Mouse (Mus musculus) right cerebral cortex, postnatal 14 days (tissue): ENCODE results near the gene Mia3.
"Not testable (repeated sequence)": the region's sequence is repeated elsewhere in the genome, so short reads cannot be mapped to it uniquely, and the experiment has no call there.

Source experiments
- DNase-seq: peaks from one replicate; pipeline ENCODE4 v3.0.0; 2022

Mia3 gene

DNA sequence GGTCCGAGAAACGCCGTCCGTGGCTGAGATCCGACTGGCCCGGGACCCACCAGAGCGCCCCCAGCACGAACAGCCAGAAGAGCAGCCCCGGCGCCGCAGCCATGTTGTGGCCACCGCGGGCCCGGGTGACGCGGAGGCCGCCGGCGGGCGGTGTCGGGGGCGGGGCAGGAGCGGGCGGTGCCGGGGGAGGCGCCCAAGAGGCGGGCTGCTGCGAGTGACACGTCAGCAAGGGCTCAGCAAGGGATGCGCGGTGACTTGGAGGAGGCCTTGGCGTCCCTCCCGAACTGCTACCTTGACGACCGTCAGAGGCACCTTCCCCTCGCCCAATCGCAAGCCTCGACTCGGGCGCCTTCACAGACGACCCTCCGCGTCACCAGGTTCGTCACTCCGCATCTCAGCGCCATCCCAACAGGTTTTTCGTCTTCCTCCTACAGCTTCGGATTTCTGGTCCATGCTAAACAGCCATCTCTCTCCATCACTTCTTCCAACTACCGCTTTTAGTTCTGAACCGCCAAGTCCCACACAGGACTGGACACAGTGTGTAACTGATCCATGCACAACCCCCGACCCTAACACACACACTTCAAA lies at the start of gene Mia3:
TSS of gene Mia3 (minus strand) at position 127 of the 588 bp plus-strand sequence.
- DNase-seq: peak; percentile 98

DNA sequence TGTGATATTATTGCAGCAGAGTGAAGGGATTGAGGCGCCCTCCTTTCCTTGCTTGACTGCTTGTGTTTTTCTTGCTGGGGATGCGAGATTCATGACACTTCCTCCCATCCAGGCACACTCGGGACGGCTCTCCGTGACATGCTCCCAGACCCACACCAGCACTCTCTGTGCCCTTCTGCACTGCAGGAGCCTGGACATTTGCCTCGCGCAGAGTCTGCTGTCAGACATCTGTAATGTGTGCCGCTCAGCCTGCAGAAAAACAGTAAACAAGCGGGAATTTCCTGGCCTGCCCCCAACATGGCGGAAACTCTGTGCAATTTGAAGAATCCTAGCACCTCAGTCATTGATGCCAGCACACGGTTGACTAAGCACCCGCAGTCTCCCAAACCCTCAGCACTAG lies 48.5 kb upstream of the Mia3 start, which contains the start of gene Hhipl2:
TSS of gene Hhipl2 (plus strand) at position 343 of the 400 bp plus-strand sequence.
- no peak for DNase-seq

DNA sequence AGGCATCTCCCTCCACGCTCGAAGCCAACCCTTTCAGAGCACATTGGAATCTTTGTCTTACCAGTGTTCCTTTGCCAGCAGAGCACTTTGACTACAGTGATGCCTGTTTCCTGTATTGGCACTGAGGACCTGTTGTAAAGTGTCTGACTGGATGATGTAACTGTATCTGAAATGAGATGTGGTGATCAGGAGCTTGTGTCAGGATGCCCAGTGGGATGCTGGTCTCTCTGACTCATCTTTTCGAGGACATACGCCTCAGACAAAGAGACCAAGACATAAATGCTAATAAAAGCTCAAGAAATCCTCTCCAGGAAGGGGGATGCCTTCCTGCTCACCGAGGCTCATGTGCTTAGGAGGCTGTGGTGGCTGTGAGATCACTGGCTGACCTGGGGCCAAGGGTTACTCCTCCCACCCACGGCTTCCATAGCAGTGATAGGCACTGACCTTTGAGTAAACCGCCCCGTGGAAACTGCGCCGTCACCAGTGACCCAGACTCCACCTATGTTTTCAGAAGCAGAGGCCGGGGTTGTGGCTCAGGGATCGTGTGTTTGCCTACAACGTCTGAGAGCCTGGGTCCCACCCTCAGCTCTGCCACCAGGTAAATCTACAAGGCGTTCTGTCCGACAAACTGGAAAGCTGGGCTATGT lies 44.9 kb upstream of the Mia3 start:
- no peak for DNase-seq

DNA sequence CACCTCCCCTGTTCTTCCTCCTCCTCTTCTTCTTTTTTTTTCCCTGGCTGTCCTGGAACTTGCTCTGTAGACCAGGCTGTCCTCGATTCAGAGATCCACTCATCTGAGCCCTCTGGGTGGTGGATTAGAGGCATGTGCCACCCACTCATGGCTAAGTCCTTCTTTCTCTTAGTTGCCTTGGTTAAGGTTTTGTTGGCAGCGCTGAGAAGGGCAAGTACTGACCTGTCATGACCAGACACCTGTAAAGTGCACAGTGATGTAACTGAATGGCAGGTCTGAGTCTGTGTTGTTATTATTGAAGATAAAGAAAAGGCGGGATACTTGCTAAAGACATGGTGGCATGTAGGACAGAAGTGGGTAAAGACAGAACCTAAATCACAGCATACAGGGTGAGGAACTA lies 34.0 kb upstream of the Mia3 start:
- DNase-seq: no peak

DNA sequence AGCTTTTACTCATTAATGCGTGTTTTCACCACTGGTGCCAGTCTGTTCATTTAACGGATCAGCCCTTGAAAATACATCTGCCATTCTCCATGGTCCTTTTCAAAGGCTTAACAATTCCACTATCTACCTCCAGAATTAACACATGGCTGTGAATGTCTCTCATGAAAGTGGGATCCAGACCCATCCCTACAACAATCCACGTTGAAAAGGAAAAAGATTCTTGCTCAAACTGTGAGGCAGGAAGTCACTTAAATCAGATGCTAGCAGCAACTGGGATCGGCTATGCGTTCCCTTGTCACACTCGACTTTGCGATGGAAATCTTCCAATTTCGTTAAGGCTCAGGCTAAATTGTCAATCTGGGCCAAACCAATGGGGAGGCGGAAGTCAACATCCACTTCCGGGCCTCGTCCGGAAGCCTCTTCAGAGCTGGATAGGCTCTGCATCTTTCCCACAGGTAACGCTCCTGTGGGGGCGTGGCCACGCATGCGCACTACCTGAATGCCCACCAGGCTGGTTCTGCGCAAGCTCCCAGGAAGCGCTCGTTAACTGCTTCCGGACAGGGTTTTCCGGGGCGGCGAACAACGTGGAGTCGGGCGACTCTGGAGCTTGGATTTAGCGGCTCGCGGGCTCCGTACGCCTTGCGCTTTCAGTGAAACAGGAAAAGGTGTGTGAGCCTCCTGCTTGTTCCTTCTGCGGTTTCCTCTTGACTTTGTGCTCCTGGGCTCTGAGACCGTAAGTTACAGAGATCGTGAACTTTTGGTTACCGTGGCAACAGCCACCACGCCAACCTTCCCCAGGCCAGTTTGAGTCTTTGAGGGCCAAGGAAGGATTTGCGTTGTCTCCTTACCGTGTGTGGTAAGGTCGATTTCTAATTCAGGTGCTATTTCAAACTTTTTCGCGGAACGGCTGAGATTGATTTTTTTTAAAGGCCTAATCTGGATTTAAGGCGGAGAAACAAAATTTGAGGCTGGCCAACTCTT lies 19.4 kb upstream of the Mia3 start, which contains the start of gene Taf1a:
TSS of gene Taf1a (plus strand) at position 556 of the 981 bp plus-strand sequence.
- DNase-seq: peak; percentile 91

DNA sequence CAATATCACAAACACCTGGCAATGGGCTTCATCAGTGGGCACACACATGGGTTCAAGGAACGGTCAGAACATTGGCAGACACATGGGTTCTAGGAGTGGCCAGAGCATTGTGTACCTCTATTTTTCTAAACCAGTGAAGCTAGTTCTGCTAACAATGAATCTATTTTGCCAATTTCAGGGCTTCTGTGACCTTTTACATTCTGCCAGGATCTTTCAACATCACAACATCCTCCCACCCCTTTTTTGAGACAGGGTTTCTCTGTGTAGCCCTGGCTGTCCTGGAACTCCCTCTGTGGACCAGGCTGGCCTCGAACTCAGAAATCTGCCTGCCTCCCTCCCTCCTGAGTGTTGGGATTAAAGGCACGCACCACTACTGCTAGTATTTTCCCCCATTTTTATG lies 18.1 kb upstream of the Mia3 start:
- not testable (repeated sequence) for DNase-seq

DNA sequence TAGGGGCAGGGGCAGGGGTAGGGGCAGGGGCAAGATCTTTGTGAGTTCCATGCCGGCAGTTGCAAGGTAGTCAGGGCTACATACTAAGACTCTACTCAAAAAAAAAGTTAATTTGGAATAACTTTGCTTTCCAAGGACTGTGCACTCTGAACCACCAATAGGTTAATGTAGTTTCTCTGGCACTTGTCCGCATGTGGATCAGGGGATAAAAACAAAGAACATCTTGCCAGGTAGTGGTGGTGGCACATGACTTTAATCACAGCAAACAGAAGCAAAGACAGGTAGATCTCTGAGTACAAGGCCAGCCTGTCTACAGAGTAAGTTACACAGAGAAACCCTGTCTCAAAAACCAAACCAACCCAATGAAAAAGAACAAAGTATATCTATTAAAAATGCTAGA lies 13.3 kb upstream of the Mia3 start:
- DNase-seq: no peak

DNA sequence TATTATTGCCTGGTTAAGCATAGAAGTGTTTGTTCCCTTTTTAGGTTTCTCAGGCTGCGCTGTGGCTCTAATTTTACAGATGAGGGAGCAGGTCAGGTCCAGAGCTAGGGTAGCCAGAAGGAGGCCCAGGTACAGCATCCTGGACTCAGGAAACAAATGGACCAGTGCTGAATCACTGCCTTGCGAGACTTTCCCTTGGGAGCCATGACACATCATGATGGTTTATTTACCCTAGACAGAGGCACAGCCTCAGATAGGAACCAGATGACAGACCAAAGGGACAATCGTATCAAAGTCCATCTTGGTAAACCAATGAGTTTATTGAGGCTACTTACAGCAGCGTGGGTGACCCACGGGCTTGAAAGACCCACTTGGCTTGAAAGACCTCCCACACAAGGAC lies 12.5 kb upstream of the Mia3 start:
- no peak for DNase-seq

DNA sequence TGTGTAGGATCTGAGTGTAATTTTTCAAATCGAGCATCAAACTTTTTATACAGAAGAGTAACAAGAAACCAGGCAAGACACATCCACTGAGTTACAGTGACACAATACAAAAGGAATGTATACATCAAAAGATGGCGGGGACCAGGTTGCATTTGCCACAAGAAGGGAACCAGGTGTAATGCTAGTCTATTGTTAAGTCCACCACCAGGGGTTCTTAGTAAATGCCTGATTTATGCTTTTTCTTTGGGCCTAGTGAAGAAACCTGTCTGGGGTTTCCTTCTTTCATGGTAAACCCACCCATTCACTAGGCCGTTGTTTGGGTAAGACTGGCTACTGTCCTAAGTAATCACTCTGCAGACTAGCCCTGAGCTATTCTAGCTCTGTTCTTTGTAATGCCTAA lies 10.0 kb upstream of the Mia3 start:
- DNase-seq: not testable (repeated sequence)

DNA sequence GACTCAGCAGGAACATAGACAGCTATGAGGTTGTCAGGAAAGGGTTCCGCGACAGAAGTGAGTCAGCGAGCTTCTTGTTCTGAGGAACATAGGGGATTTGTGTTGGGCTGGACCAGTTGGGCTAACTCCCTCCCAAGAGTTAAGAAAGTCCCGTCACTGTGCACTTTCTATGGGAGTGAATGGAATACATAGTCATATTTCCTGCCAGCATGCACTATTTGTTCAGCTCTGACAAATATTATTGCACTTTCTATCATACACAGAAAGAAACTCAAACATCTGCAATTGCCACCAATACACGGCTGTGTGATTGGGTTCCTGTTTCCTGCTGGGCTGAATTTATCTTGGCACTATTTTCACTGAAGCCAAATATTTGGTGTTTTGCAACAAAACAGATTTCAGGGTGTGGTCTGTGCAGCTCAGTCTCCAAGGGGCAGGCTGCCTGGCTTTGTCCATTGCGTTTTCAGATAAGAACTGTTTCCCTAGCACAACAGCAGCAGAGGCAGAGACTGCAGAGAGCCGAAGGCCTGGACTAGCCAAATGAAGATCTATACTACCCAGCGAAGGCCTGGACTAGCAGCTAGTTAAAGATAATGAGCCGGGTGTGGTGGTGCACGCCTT lies 9.1 kb upstream of the Mia3 start:
- DNase-seq: no peak

DNA sequence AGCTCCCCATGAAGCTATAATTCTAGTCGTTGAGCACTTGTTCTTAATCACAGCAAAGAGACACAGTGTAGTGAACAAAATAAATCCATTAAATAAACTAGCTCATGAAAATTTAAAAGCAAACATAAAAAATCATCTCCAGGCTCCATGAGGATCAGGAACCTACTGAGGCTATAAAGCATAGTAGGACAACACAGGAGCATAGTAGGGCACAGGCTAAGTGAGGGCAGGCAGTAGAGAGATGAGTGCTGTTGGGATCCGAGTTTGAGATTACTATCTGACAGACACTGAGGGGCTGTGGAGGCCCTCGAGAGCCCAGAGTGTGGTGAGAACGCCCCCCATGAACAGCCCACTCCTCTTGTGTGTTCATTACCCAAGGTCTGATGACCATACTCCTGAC lies 7.7 kb upstream of the Mia3 start:
- no peak for DNase-seq

DNA sequence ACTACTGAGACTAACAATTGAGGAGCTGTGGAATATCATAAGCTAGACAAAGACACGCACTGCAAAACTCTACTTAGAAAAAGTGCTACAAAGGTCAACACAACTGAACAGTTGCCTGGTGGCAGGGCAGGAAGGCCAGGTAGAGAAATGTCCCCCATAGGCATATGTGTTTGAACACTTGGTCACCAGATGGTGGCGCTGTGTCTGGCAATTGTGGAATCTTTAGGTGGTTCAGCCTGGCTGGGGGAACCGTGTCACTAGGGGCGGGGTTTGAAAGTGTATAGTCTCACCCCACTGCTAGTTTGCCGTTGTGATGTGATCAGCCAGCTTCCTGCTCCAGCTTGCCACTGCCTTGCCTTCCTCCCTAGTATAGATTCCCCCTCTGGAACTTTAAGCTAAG lies 5.4 kb upstream of the Mia3 start:
- no peak for DNase-seq

DNA sequence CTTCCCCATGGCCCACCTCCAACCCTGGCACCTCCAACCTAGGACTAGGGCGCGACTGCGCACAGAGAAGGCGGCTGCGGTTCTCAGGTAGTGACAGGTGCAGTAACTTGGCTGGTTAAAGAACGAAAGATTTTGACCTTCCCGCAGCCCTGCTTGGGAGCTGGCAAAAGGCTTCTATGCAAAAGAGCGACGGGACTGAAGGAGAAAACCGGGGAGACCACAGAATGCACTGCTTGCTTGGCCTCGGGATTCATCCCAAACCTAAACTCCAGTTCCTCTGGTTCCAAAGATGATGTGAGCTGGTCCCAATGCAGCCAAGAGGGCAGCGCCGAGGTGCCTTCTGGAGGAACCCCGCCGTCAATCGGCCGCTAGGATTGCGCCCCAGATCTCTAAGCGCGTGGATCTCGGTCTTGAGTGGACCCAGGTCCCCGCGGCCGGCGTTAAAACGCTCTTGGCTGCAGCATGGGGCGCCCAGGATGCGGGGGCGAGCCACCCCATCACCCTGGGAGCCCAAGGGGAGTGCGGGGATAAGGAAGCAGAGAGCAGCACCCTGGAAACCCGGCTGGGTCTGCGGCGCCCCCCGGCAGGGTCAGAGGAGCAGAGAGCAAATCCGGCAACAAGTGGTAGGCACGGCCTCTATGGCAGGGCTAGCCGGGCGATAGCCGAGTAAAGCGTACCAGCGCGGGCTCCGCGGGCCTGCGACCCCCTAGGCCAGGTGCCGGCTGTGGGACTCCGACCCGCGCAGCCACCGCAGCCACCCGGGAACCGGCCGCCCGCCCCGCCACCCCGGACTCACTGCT lies 552 bp downstream of the Mia3 start:
- peak; percentile 38 for DNase-seq

DNA sequence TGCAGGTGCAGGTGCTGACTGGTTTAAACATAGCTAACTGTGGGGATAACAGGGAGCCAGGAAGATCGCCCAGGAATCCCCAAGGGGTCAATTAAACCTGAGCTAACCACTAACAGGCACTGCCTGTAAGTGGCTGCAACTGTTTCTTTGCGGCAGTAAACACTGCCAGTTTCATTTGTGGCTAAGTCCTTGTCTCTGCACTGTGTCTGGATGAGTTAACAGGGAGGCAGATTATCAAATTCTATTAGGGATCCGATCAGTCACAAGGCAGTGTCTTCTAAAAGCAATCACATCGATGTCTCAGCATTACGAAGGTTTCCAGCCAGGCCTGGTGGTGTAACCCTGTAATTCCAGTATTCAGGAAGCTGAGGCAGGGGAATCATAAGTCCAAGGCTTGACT lies 3.0 kb downstream of the Mia3 start:
- DNase-seq: no peak

DNA sequence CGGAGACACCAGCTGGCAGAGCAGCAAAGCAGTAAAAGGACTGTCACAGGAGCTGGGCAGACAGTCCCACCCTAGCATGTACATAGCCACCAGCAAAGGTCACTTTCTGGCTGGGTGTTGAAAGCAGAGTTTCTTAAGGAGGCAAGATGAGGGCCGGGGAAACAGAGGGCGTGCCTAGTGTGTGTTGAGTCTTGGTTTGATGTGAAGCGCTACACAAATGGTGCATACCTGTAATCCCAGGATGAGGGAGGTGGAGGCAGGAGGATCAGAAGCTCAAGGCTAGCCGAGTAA lies 5.8 kb downstream of the Mia3 start:
- DNase-seq: no peak

DNA sequence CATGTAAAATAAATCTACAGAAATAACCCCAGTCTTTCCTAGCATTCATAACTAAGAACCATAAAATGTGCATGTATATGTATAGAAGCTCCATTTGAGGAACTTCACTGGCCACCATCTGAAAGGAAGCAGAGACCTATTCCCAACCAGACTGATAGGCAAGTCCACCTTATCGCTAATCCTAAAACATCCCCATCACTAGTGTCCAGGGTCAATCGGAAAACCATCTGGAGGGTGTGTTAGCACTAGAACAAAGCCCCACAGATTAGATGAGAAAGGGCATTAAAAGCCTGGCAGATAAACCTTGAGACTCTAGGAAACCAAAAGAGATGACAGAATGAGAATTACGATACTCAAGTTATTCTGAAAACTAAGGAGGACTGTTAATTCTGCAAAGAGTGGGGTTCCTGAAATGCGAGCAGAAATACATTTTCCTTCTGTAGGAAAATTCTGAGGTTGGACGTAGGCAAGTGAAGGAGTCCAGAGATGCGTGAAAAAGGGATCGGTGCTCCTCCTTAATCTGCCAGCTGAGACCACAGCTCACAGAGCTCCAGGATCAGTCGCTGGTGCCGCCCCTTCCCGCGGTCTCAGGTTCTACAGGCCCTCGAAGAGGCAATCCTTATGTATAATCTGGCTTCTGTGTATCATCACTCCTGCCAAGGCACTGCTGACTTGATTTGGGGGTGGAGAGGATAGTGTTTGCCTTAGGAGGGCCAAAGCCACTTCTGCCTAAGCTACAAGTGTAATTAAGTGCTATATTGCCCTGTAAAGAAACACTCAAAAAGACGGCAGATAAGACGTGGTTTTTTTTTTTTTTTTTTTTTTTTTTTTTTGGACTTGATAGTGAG lies 6.4 kb downstream of the Mia3 start:
- DNase-seq: no peak

DNA sequence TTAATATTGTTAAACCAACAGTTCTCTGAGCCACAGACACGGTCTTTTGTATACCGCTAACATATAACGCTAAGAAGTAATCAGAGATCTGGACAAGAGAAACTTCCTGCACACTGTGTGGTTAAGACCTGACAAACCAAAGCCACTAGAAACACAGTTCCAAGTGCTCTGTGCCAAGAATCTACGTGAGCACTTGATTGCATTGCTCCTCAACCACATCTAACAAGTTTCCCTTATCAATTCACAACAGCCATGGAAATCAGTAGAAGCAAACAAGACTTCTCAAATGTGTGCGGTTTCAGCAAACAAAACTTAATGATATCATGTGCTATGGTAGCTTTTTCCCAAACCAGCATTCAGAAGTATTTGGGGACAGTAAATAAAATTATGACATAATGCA lies 7.1 kb downstream of the Mia3 start:
- DNase-seq: no peak

DNA sequence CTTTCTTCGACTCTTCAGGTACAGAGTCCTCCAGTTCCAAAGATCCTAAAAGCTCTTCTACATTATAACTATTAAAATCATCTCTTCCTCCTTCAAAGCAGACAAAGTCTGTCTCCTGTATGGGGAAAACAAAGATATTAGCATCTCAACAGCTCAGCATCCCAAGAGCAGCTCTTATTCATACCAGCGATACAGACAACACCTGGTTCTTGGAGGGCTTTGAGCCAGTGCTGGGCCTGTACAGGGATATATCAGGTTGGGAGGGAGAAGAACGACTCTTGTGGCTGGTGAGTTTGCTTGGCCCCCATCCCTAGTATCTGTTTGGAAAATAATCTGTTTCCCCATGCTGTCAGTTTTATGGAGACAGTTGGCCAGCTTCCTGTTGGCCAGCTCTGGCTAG lies 10.5 kb downstream of the Mia3 start:
- no peak for DNase-seq

DNA sequence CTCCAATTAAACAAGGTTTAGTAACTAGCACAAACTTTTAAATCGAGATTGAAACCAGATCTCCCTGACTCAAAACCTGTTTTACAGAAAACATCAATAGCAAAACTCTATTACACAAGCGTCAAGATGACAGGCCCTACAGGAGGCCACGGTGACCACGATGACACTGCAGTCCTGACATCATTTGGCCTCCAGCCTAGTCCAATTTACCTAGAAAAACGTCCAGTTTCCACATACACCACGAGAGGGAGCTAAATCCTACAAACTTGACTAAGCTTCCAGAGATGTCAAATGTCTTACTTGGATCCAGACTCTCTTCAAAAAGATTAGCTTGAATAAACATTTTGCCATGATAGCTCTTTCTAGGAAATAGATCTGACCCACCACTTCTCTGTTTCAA lies 19.5 kb downstream of the Mia3 start:
- peak; percentile 26 for DNase-seq

DNA sequence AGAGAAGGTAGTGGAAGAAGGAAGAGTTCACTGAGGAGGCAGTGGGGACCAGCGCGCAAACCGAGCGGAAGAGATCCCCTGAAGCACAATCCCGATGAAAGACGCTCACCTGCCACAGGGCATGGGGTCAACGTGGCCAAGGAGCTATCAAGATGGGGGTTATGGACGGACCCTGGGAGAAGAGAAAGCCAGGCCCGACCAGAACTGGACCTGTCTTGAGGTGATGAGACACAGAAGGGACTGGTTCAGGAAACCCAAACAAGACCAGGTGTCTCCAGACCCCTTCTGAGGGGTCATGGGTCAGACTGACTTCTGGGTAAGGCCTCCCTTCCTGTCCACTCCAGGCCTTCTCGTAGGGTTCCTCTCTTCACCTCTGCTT lies 23.5 kb downstream of the Mia3 start:
- no peak for DNase-seq
